Mouse (Mus musculus): ENCODE results near the gene Myrip.
"Not testable (repeated sequence)": the region's sequence is repeated elsewhere in the genome, so short reads cannot be mapped to it uniquely, and the experiment has no call there.

Myrip gene

GRCm38 (mm10) chr9:120331048-120331447 is 29.7 kb downstream of the Myrip start:
- DNase-seq (ENCODE audit: extremely low read depth, low read depth, low spot score), result not testable (repeated sequence)

GRCm38 (mm10) chr9:120338172-120338571 is 36.9 kb downstream of the Myrip start:
- DNase-seq (ENCODE audit: extremely low read depth, low read depth, low spot score), result no peak

GRCm38 (mm10) chr9:120339975-120340695 is 38.8 kb downstream of the Myrip start:
- no peak for DNase-seq (ENCODE audit: extremely low read depth, low read depth, low spot score)

GRCm38 (mm10) chr9:120343123-120343790 is 41.9 kb downstream of the Myrip start:
- DNase-seq (ENCODE audit: extremely low read depth, low read depth, low spot score), result no peak

GRCm38 (mm10) chr9:120345651-120346151 is 44.4 kb downstream of the Myrip start:
- no peak for DNase-seq (ENCODE audit: extremely low read depth, low read depth, low spot score)

- DNase-seq (ENCODE audit: extremely low read depth, low read depth, low spot score), result no peak
These were observed 47.8 kb downstream of the Myrip start for GRCm38 (mm10) chr9:120349145-120349544.

- DNase-seq (ENCODE audit: extremely low read depth, low read depth, low spot score), result no peak
These were observed 49.0 kb downstream of the Myrip start for GRCm38 (mm10) chr9:120350346-120350745.

GRCm38 (mm10) chr9:120351061-120351460 is 49.7 kb downstream of the Myrip start:
- no peak for DNase-seq (ENCODE audit: extremely low read depth, low read depth, low spot score)

- DNase-seq (ENCODE audit: extremely low read depth, low read depth, low spot score), result no peak
These were observed 50.2 kb downstream of the Myrip start for GRCm38 (mm10) chr9:120351474-120351873.

GRCm38 (mm10) chr9:120353036-120353435 is 51.7 kb downstream of the Myrip start:
- DNase-seq (ENCODE audit: extremely low read depth, low read depth, low spot score), result no peak

- no peak for DNase-seq (ENCODE audit: extremely low read depth, low read depth, low spot score)
These were observed 52.7 kb downstream of the Myrip start for GRCm38 (mm10) chr9:120353967-120354366.

GRCm38 (mm10) chr9:120354550-120355345 is 53.4 kb downstream of the Myrip start:
- no peak for DNase-seq (ENCODE audit: extremely low read depth, low read depth, low spot score)

- DNase-seq (ENCODE audit: extremely low read depth, low read depth, low spot score), result no peak
These were observed 55.2 kb downstream of the Myrip start for GRCm38 (mm10) chr9:120356490-120356889.

- DNase-seq (ENCODE audit: extremely low read depth, low read depth, low spot score), result no peak
These were observed 56.7 kb downstream of the Myrip start for GRCm38 (mm10) chr9:120358060-120358459.

- peak; percentile 97 for DNase-seq (ENCODE audit: extremely low read depth, low read depth, low spot score)
These were observed 59.3 kb downstream of the Myrip start for GRCm38 (mm10) chr9:120360397-120361177.

- DNase-seq (ENCODE audit: extremely low read depth, low read depth, low spot score), result no peak
These were observed 60.3 kb downstream of the Myrip start for GRCm38 (mm10) chr9:120361656-120362055.

GRCm38 (mm10) chr9:120362684-120363083 is 61.4 kb downstream of the Myrip start:
- DNase-seq (ENCODE audit: extremely low read depth, low read depth, low spot score), result no peak

- DNase-seq (ENCODE audit: extremely low read depth, low read depth, low spot score), result no peak
These were observed 63.5 kb downstream of the Myrip start for GRCm38 (mm10) chr9:120364653-120365283.

- no peak for DNase-seq (ENCODE audit: extremely low read depth, low read depth, low spot score)
These were observed 66.2 kb downstream of the Myrip start for GRCm38 (mm10) chr9:120367526-120367925.

- no peak for DNase-seq (ENCODE audit: extremely low read depth, low read depth, low spot score)
These were observed 70.3 kb downstream of the Myrip start for GRCm38 (mm10) chr9:120371633-120372032.
